Mouse (Mus musculus): ENCODE data around the gene Canx. TPM values are rescaled to one million over a fixed set of nuclear protein-coding genes. Genes with fewer than 3 reads are reported as not detected.

Gene Canx
- polyA plus RNA-seq, 1 experiment from 2014 or later: 342 TPM

GRCm38 (mm10) chr11:50286428-50286827 lies 39.0 kb downstream of the Canx start:
- no peak overlapping the region for H3K9ac ChIP-seq (ENCODE audit: low read length)
- H3K27ac ChIP-seq (ENCODE audit: low read length): no peak overlapping the region
- no peaks in the 10 kb centered on the region for H3K27me3 ChIP-seq (ENCODE audit: control insufficient read depth, insufficient read depth, low read length)
- peaks cover 7% of the 10 kb centered on the region for H3K4me1 ChIP-seq (ENCODE audit: control insufficient read depth, insufficient read depth, low read length)
- no peaks in the 10 kb centered on the region for H3K9me3 ChIP-seq (replicated peaks; ENCODE audit: control insufficient read depth, low read length)
- no peak overlapping the region for H3K4me2 ChIP-seq (ENCODE audit: low read depth, low read length)
- WGBS: 87% methylated on average over 1 of the region's 1 CpGs
- no peaks in the 10 kb centered on the region for H3K36me3 ChIP-seq (ENCODE audit: control insufficient read depth, insufficient read depth, low read length)
- H3K4me3 ChIP-seq (replicated peaks; ENCODE audit: low read length): no peak overlapping the region
- ATAC-seq (ENCODE audit: insufficient read depth, low FRiP score): no peak

GRCm38 (mm10) chr11:50285696-50286095 lies 39.8 kb downstream of the Canx start:
- H3K4me2 ChIP-seq (ENCODE audit: low read depth, low read length): no peak overlapping the region
- 93% methylated on average over 7 of the region's 7 CpGs for WGBS

GRCm38 (mm10) chr11:50285263-50285662 lies 40.2 kb downstream of the Canx start:
- WGBS: 87% methylated on average over 5 of the region's 5 CpGs
- no peaks in the 10 kb centered on the region for H3K9me3 ChIP-seq (replicated peaks; ENCODE audit: control insufficient read depth, low read length)
- H3K36me3 ChIP-seq (ENCODE audit: control insufficient read depth, insufficient read depth, low read length): peaks cover 7% of the 10 kb centered on the region; the same call in 1 of the 2 replicates
- H3K4me3 ChIP-seq (replicated peaks; ENCODE audit: low read length): no peak overlapping the region
- peaks cover 5% of the 10 kb centered on the region for H3K4me1 ChIP-seq (ENCODE audit: control insufficient read depth, insufficient read depth, low read length)
- no peaks in the 10 kb centered on the region for H3K27me3 ChIP-seq (ENCODE audit: control insufficient read depth, insufficient read depth, low read length)
- H3K27ac ChIP-seq (ENCODE audit: low read length): no peak overlapping the region
- H3K9ac ChIP-seq (ENCODE audit: low read length): no peak overlapping the region
- no peak for ATAC-seq (ENCODE audit: insufficient read depth, low FRiP score)
- H3K4me2 ChIP-seq (ENCODE audit: low read depth, low read length): no peak overlapping the region

More at GRCm38 (mm10) chr11:50285696-50286095, 39.8 kb downstream of the Canx start:
- H3K9me3 ChIP-seq (replicated peaks; ENCODE audit: control insufficient read depth, low read length): no peaks in the 10 kb centered on the region
- ATAC-seq (ENCODE audit: insufficient read depth, low FRiP score): no peak
- H3K27me3 ChIP-seq (ENCODE audit: control insufficient read depth, insufficient read depth, low read length): no peaks in the 10 kb centered on the region
- H3K4me1 ChIP-seq (ENCODE audit: control insufficient read depth, insufficient read depth, low read length): peaks cover 7% of the 10 kb centered on the region
- no peak overlapping the region for H3K9ac ChIP-seq (ENCODE audit: low read length)
- no peak overlapping the region for H3K4me3 ChIP-seq (replicated peaks; ENCODE audit: low read length)
- H3K36me3 ChIP-seq (ENCODE audit: control insufficient read depth, insufficient read depth, low read length): peaks cover 6% of the 10 kb centered on the region; the same call in 1 of the 2 replicates
- H3K27ac ChIP-seq (ENCODE audit: low read length): no peak overlapping the region

- WGBS: 71% methylated on average over 1 of the region's 1 CpGs
- Histone ChIP-seq H3K9me3 (replicated peaks; ENCODE audit: control insufficient read depth, low read length) (no peaks in the 10 kb centered on the region), H3K27me3 (ENCODE audit: control insufficient read depth, insufficient read depth, low read length) (no peaks in the 10 kb centered on the region), H3K36me3 (ENCODE audit: control insufficient read depth, insufficient read depth, low read length) (peaks cover 7% of the 10 kb centered on the region; the same call in 1 of the 2 replicates), H3K9ac (ENCODE audit: low read length) (no peak overlapping the region), H3K4me1 (ENCODE audit: control insufficient read depth, insufficient read depth, low read length) (peaks cover 14% of the 10 kb centered on the region), H3K4me3 (replicated peaks; ENCODE audit: low read length) (no peak overlapping the region), H3K4me2 (ENCODE audit: low read depth, low read length) (no peak overlapping the region), H3K27ac (ENCODE audit: low read length) (no peak overlapping the region)
- ATAC-seq (ENCODE audit: insufficient read depth, low FRiP score): no peak
These were observed 45.4 kb downstream of the Canx start for GRCm38 (mm10) chr11:50280053-50280452.

GRCm38 (mm10) chr11:50279005-50279404 lies 46.5 kb downstream of the Canx start:
- no peaks in the 10 kb centered on the region for H3K27me3 ChIP-seq (ENCODE audit: control insufficient read depth, insufficient read depth, low read length)
- no peak overlapping the region for H3K4me2 ChIP-seq (ENCODE audit: low read depth, low read length)
- no peak overlapping the region for H3K4me3 ChIP-seq (replicated peaks; ENCODE audit: low read length)
- 67% methylated on average over 4 of the region's 4 CpGs for WGBS
- H3K9me3 ChIP-seq (replicated peaks; ENCODE audit: control insufficient read depth, low read length): no peaks in the 10 kb centered on the region
- H3K36me3 ChIP-seq (ENCODE audit: control insufficient read depth, insufficient read depth, low read length): peaks cover 7% of the 10 kb centered on the region; the same call in 1 of the 2 replicates
- no peak for ATAC-seq (ENCODE audit: insufficient read depth, low FRiP score)
- peaks cover 14% of the 10 kb centered on the region for H3K4me1 ChIP-seq (ENCODE audit: control insufficient read depth, insufficient read depth, low read length)
- peak overlapping the region; percentile 81 for H3K27ac ChIP-seq (ENCODE audit: low read length)
- H3K9ac ChIP-seq (ENCODE audit: low read length): no peak overlapping the region

GRCm38 (mm10) chr11:50277706-50278105 lies 47.8 kb downstream of the Canx start:
- 86% methylated on average over 6 of the region's 6 CpGs for WGBS
- no peak overlapping the region for H3K9ac ChIP-seq (ENCODE audit: low read length)
- ATAC-seq (ENCODE audit: insufficient read depth, low FRiP score): no peak
- no peak overlapping the region for H3K4me2 ChIP-seq (ENCODE audit: low read depth, low read length)
- no peak overlapping the region for H3K27ac ChIP-seq (ENCODE audit: low read length)
- no peaks in the 10 kb centered on the region for H3K9me3 ChIP-seq (replicated peaks; ENCODE audit: control insufficient read depth, low read length)
- no peak overlapping the region for H3K4me3 ChIP-seq (replicated peaks; ENCODE audit: low read length)
- peaks cover 7% of the 10 kb centered on the region; the same call in 1 of the 2 replicates for H3K36me3 ChIP-seq (ENCODE audit: control insufficient read depth, insufficient read depth, low read length)
- H3K27me3 ChIP-seq (ENCODE audit: control insufficient read depth, insufficient read depth, low read length): no peaks in the 10 kb centered on the region
- H3K4me1 ChIP-seq (ENCODE audit: control insufficient read depth, insufficient read depth, low read length): peaks cover 14% of the 10 kb centered on the region

GRCm38 (mm10) chr11:50277025-50277424 lies 48.4 kb downstream of the Canx start:
- Histone ChIP-seq H3K27me3 (ENCODE audit: control insufficient read depth, insufficient read depth, low read length) (no peaks in the 10 kb centered on the region), H3K9me3 (replicated peaks; ENCODE audit: control insufficient read depth, low read length) (no peaks in the 10 kb centered on the region), H3K27ac (ENCODE audit: low read length) (no peak overlapping the region), H3K4me1 (ENCODE audit: control insufficient read depth, insufficient read depth, low read length) (peaks cover 14% of the 10 kb centered on the region), H3K9ac (ENCODE audit: low read length) (no peak overlapping the region), H3K4me3 (replicated peaks; ENCODE audit: low read length) (no peak overlapping the region), H3K36me3 (ENCODE audit: control insufficient read depth, insufficient read depth, low read length) (peaks cover 7% of the 10 kb centered on the region; the same call in 1 of the 2 replicates), H3K4me2 (ENCODE audit: low read depth, low read length) (no peak overlapping the region)
- ATAC-seq (ENCODE audit: insufficient read depth, low FRiP score): no peak

- H3K9ac ChIP-seq (ENCODE audit: low read length): no peak overlapping the region
- peak overlapping the region; percentile 75 for H3K27ac ChIP-seq (ENCODE audit: low read length)
- peaks cover 14% of the 10 kb centered on the region for H3K4me1 ChIP-seq (ENCODE audit: control insufficient read depth, insufficient read depth, low read length)
- H3K4me3 ChIP-seq (replicated peaks; ENCODE audit: low read length): no peak overlapping the region
- peak; percentile 77 for ATAC-seq (ENCODE audit: insufficient read depth, low FRiP score)
- 0 out of 2 replicates have a peak, but pooled peaks cover under 1% of the 10 kb centered on the region for H3K36me3 ChIP-seq (ENCODE audit: control insufficient read depth, insufficient read depth, low read length)
- 0 out of 2 replicates have a peak overlapping the region, but pooled peaks have one; percentile 8 for H3K4me2 ChIP-seq (ENCODE audit: low read depth, low read length)
- no peaks in the 10 kb centered on the region for H3K27me3 ChIP-seq (ENCODE audit: control insufficient read depth, insufficient read depth, low read length)
- no peaks in the 10 kb centered on the region for H3K9me3 ChIP-seq (replicated peaks; ENCODE audit: control insufficient read depth, low read length)
- 63% methylated on average over 5 of the region's 5 CpGs for WGBS
These were observed 49.8 kb downstream of the Canx start for GRCm38 (mm10) chr11:50275568-50276151.

- no peaks in the 10 kb centered on the region for H3K9me3 ChIP-seq (replicated peaks; ENCODE audit: control insufficient read depth, low read length)
- no peak overlapping the region for H3K4me3 ChIP-seq (replicated peaks; ENCODE audit: low read length)
- H3K9ac ChIP-seq (ENCODE audit: low read length): no peak overlapping the region
- 83% methylated on average over 2 of the region's 2 CpGs for WGBS
- H3K36me3 ChIP-seq (ENCODE audit: control insufficient read depth, insufficient read depth, low read length): no peaks in the 10 kb centered on the region
- H3K4me2 ChIP-seq (ENCODE audit: low read depth, low read length): no peak overlapping the region
- no peak for ATAC-seq (ENCODE audit: insufficient read depth, low FRiP score)
- H3K4me1 ChIP-seq (ENCODE audit: control insufficient read depth, insufficient read depth, low read length): peaks cover 14% of the 10 kb centered on the region
- H3K27me3 ChIP-seq (ENCODE audit: control insufficient read depth, insufficient read depth, low read length): no peaks in the 10 kb centered on the region
- peak overlapping the region; percentile 75 for H3K27ac ChIP-seq (ENCODE audit: low read length)
These were observed 50.4 kb downstream of the Canx start for GRCm38 (mm10) chr11:50275077-50275476.
